Mouse (Mus musculus): Measurements from ENCODE around the gene Sesn1. TPM values are rescaled to one million over a fixed set of nuclear protein-coding genes. Genes with fewer than 3 reads are reported as not detected.

Gene Sesn1
- polyA plus RNA-seq, 1 experiment from 2014 or later, result 33.9 TPM

GRCm38 (mm10) chr10:41907473-41907872 lies 97.7 kb downstream of the Sesn1 start:
- H3K9ac ChIP-seq, result no peak overlapping the region
- no peak overlapping the region for H3K4me2 ChIP-seq
- WGBS, result 87% methylated on average over 11 of the region's 11 CpGs
- no peaks in the 10 kb centered on the region for H3K27me3 ChIP-seq (replicated peaks)
- H3K9me3 ChIP-seq, result no peaks in the 10 kb centered on the region
- H3K36me3 ChIP-seq (replicated peaks), result peaks cover 6% of the 10 kb centered on the region; the same call in 1 of the 2 replicates
- no peak overlapping the region for H3K4me3 ChIP-seq
- no peak for ATAC-seq (replicated peaks)
- H3K27ac ChIP-seq, result no peak overlapping the region
- peaks cover 5% of the 10 kb centered on the region; the same call in 1 of the 2 replicates for H3K4me1 ChIP-seq

GRCm38 (mm10) chr10:41907950-41908349 lies 98.2 kb downstream of the Sesn1 start:
- no peaks in the 10 kb centered on the region for H3K9me3 ChIP-seq
- ATAC-seq (replicated peaks), result no peak
- no peak overlapping the region for H3K9ac ChIP-seq
- peaks cover 5% of the 10 kb centered on the region; the same call in 1 of the 2 replicates for H3K4me1 ChIP-seq
- H3K27ac ChIP-seq, result no peak overlapping the region
- WGBS, result 87% methylated on average over 4 of the region's 4 CpGs
- no peak overlapping the region for H3K4me2 ChIP-seq
- peaks cover 6% of the 10 kb centered on the region; the same call in 1 of the 2 replicates for H3K36me3 ChIP-seq (replicated peaks)
- H3K4me3 ChIP-seq, result no peak overlapping the region
- no peaks in the 10 kb centered on the region for H3K27me3 ChIP-seq (replicated peaks)

- WGBS, result 52% methylated on average over 6 of the region's 6 CpGs
- Histone ChIP-seq H3K36me3 (replicated peaks) (no peaks in the 10 kb centered on the region; the same call in 1 of the 2 replicates), H3K4me2 (no peak overlapping the region), H3K9ac (no peak overlapping the region), H3K4me1 (peaks cover 5% of the 10 kb centered on the region; the same call in 1 of the 2 replicates), H3K4me3 (no peak overlapping the region), H3K27me3 (replicated peaks) (no peaks in the 10 kb centered on the region), H3K27ac (no peak overlapping the region), H3K9me3 (no peaks in the 10 kb centered on the region)
- ATAC-seq (replicated peaks), result no peak
Measured at GRCm38 (mm10) chr10:41908899-41909298, 99.2 kb downstream of the Sesn1 start.

GRCm38 (mm10) chr10:41912290-41912994 lies 102.7 kb downstream of the Sesn1 start:
- WGBS, result 93% methylated on average over 8 of the region's 8 CpGs
- Histone ChIP-seq H3K4me3 (no peak overlapping the region), H3K4me2 (no peak overlapping the region), H3K4me1 (peaks cover 5% of the 10 kb centered on the region; the same call in 1 of the 2 replicates), H3K9me3 (no peaks in the 10 kb centered on the region), H3K9ac (no peak overlapping the region), H3K27ac (no peak overlapping the region), H3K36me3 (replicated peaks) (no peaks in the 10 kb centered on the region), H3K27me3 (replicated peaks) (no peaks in the 10 kb centered on the region)
- no peak for ATAC-seq (replicated peaks)

- 73% methylated on average over 14 of the region's 14 CpGs for WGBS
- no peak; the same call in 1 of the 2 replicates for ATAC-seq (replicated peaks)
Measured at GRCm38 (mm10) chr10:41926726-41927125, 117.0 kb downstream of the Sesn1 start.

GRCm38 (mm10) chr10:41930966-41931365 lies 121.2 kb downstream of the Sesn1 start:
- Histone ChIP-seq H3K4me2 (no peak overlapping the region), H3K4me1 (peaks cover 14% of the 10 kb centered on the region), H3K36me3 (replicated peaks) (no peaks in the 10 kb centered on the region), H3K9ac (no peak overlapping the region), H3K27me3 (replicated peaks) (no peaks in the 10 kb centered on the region), H3K9me3 (no peaks in the 10 kb centered on the region), H3K4me3 (no peak overlapping the region), H3K27ac (no peak overlapping the region)
- no peak for ATAC-seq (replicated peaks)
- WGBS, result 48% methylated on average over 4 of the region's 4 CpGs

More at GRCm38 (mm10) chr10:41926726-41927125, 117.0 kb downstream of the Sesn1 start:
- no peak overlapping the region for H3K27ac ChIP-seq
- no peak overlapping the region for H3K4me3 ChIP-seq
- H3K9ac ChIP-seq, result no peak overlapping the region
- H3K9me3 ChIP-seq, result 0 out of 2 replicates have a peak, but pooled peaks cover 3% of the 10 kb centered on the region
- no peaks in the 10 kb centered on the region for H3K27me3 ChIP-seq (replicated peaks)
- H3K4me1 ChIP-seq, result peaks cover 3% of the 10 kb centered on the region; the same call in 1 of the 2 replicates
- no peaks in the 10 kb centered on the region for H3K36me3 ChIP-seq (replicated peaks)
- no peak overlapping the region for H3K4me2 ChIP-seq

- Histone ChIP-seq H3K4me1 (peaks cover 21% of the 10 kb centered on the region), H3K9me3 (no peaks in the 10 kb centered on the region), H3K36me3 (replicated peaks) (no peaks in the 10 kb centered on the region), H3K4me2 (no peak overlapping the region), H3K27ac (peak overlapping the region; percentile 42), H3K27me3 (replicated peaks) (no peaks in the 10 kb centered on the region), H3K4me3 (no peak overlapping the region), H3K9ac (no peak overlapping the region)
- WGBS, result 60% methylated on average over 12 of the region's 12 CpGs
- no peak for ATAC-seq (replicated peaks)
Measured at GRCm38 (mm10) chr10:41931962-41932361, 122.2 kb downstream of the Sesn1 start.

- H3K4me2 ChIP-seq, result no peak overlapping the region
- no peaks in the 10 kb centered on the region for H3K9me3 ChIP-seq
- 92% methylated on average over 5 of the region's 5 CpGs for WGBS
- H3K4me3 ChIP-seq, result no peak overlapping the region
- no peak for ATAC-seq (replicated peaks)
- no peak overlapping the region for H3K27ac ChIP-seq
- H3K36me3 ChIP-seq (replicated peaks), result no peaks in the 10 kb centered on the region
- H3K9ac ChIP-seq, result no peak overlapping the region
- no peaks in the 10 kb centered on the region for H3K27me3 ChIP-seq (replicated peaks)
- peaks cover 21% of the 10 kb centered on the region for H3K4me1 ChIP-seq
Measured at GRCm38 (mm10) chr10:41932943-41933342, 123.2 kb downstream of the Sesn1 start.

- no peak overlapping the region for H3K4me2 ChIP-seq
- H3K9ac ChIP-seq, result no peak overlapping the region
- no peaks in the 10 kb centered on the region for H3K36me3 ChIP-seq (replicated peaks)
- H3K27me3 ChIP-seq (replicated peaks), result no peaks in the 10 kb centered on the region
- WGBS, result 63% methylated on average over 6 of the region's 6 CpGs
- peaks cover 21% of the 10 kb centered on the region for H3K4me1 ChIP-seq
- no peak overlapping the region for H3K4me3 ChIP-seq
- no peaks in the 10 kb centered on the region for H3K9me3 ChIP-seq
- H3K27ac ChIP-seq, result no peak overlapping the region
- no peak for ATAC-seq (replicated peaks)
Measured at GRCm38 (mm10) chr10:41933536-41933935, 123.8 kb downstream of the Sesn1 start.

GRCm38 (mm10) chr10:41934633-41935475 lies 125.1 kb downstream of the Sesn1 start:
- no peaks in the 10 kb centered on the region for H3K36me3 ChIP-seq (replicated peaks)
- H3K27ac ChIP-seq, result peak overlapping the region; percentile 70
- peak overlapping the region; percentile 43 for H3K4me2 ChIP-seq
- H3K9me3 ChIP-seq, result no peaks in the 10 kb centered on the region
- H3K4me1 ChIP-seq, result peaks cover 21% of the 10 kb centered on the region
- H3K27me3 ChIP-seq (replicated peaks), result no peaks in the 10 kb centered on the region
- ATAC-seq (replicated peaks), result peak; percentile 91
- no peak overlapping the region for H3K9ac ChIP-seq
- peak overlapping the region; percentile 9; the same call in 1 of the 2 replicates for H3K4me3 ChIP-seq
- WGBS, result 9% methylated on average over 21 of the region's 21 CpGs

- no peak overlapping the region; the same call in 1 of the 2 replicates for H3K4me2 ChIP-seq
- H3K4me3 ChIP-seq, result no peak overlapping the region
- no peak for ATAC-seq (replicated peaks)
- H3K9ac ChIP-seq, result no peak overlapping the region
- H3K36me3 ChIP-seq (replicated peaks), result no peaks in the 10 kb centered on the region
- peaks cover 21% of the 10 kb centered on the region for H3K4me1 ChIP-seq
- H3K27me3 ChIP-seq (replicated peaks), result no peaks in the 10 kb centered on the region
- peak overlapping the region; percentile 70 for H3K27ac ChIP-seq
- H3K9me3 ChIP-seq, result no peaks in the 10 kb centered on the region
Measured at GRCm38 (mm10) chr10:41935476-41935829, 125.7 kb downstream of the Sesn1 start.

- Histone ChIP-seq H3K4me1 (peaks cover 21% of the 10 kb centered on the region), H3K27ac (no peak overlapping the region), H3K4me2 (no peak overlapping the region), H3K27me3 (replicated peaks) (no peaks in the 10 kb centered on the region), H3K9me3 (no peaks in the 10 kb centered on the region), H3K9ac (no peak overlapping the region), H3K36me3 (replicated peaks) (no peaks in the 10 kb centered on the region), H3K4me3 (no peak overlapping the region)
- ATAC-seq (replicated peaks), result no peak
- WGBS, result 71% methylated on average over 4 of the region's 4 CpGs
Measured at GRCm38 (mm10) chr10:41936100-41936499, 126.4 kb downstream of the Sesn1 start.
